Mouse (Mus musculus) G1E (cell line): ENCODE data around the gene Gm10271. TPM values are rescaled to one million over a fixed set of nuclear protein-coding genes. Genes with fewer than 3 reads are reported as not detected.

Experiments used
- ATAC-seq: 2 replicates; pipeline ENCODE4 v1.8.0; 2016; ENCODE audit warnings: mild to moderate bottlenecking; ENCODE audit not compliant: insufficient number of reproducible peaks, poor library complexity, low FRiP score, severe bottlenecking; ENCODE audit errors: extremely low read depth
- DNase-seq: peaks from one replicate; pipeline ENCODE4 v3.0.0; 2012; ENCODE audit warnings: low spot score
- H3K27me3 ChIP-seq: 2 replicates; pipeline ENCODE4 v1.6.1; 2012; ENCODE audit warnings: mild to moderate bottlenecking, low read length, inconsistent platforms; ENCODE audit not compliant: insufficient read depth
- H3K36me3 ChIP-seq: replicated peaks from 2 replicates; pipeline ENCODE3; 2012; ENCODE audit warnings: mild to moderate bottlenecking, inconsistent platforms
- H3K4me1 ChIP-seq: 2 replicates; pipeline ENCODE4 v1.6.1; 2012; ENCODE audit warnings: low read depth, low read length, inconsistent platforms, mixed read lengths; ENCODE audit not compliant: insufficient read depth
- H3K4me3 ChIP-seq: 2 replicates; pipeline ENCODE4 v1.5.1; 2012; ENCODE audit warnings: low read depth, mild to moderate bottlenecking, inconsistent platforms, low read length, moderate library complexity, mixed read lengths
- H3K9me3 ChIP-seq: replicated peaks from 2 replicates; pipeline ENCODE4 v1.6.1; 2012; ENCODE audit warnings: inconsistent platforms
- CTCF ChIP-seq: IDR thresholded peaks from 2 replicates; pipeline ENCODE4 v1.5.1; 2012; ENCODE audit warnings: low read depth, low read length, inconsistent platforms, mixed read lengths
- GATA1 ChIP-seq: IDR thresholded peaks from 2 replicates; pipeline ENCODE4 v1.6.1; 2012; ENCODE audit warnings: borderline replicate concordance, low read length, inconsistent platforms, mixed read lengths
- GATA2 ChIP-seq: IDR thresholded peaks from 2 replicates; pipeline ENCODE4 v1.6.1; 2012; ENCODE audit warnings: low read depth, low read length, inconsistent platforms, borderline replicate concordance
- POLR2AphosphoS5 ChIP-seq: IDR thresholded peaks from 2 replicates; pipeline ENCODE4 v1.6.1; 2012; ENCODE audit warnings: low read depth, low read length, inconsistent platforms; ENCODE audit not compliant: insufficient replicate concordance
- TAL1 ChIP-seq: conservative IDR thresholded peaks from 2 replicates; pipeline ENCODE4 v1.6.1; 2012; ENCODE audit warnings: low read depth, low read length, inconsistent platforms, mixed read lengths
- polyA plus RNA-seq: library from polyadenylated mRNA; stranded (reverse); fragments of >175 nt; gene quantifications from 2 replicates; pipeline ENCODE4 v1.2.3, GENCODE M21; 2012
- total RNA-seq, 2 experiments: library from RNA; stranded (forward) in 1 of 2; stranded (reverse) in 1 of 2; fragments of 200-1000 nt in 1 of 2; fragments of >200 nt in 1 of 2; fragmentation: Nextera tagmentation in 1 of 2; gene quantifications; 2 replicates each; pipeline ENCODE4 v1.2.3; 2014 to 2017

Gene Gm10271
- total RNA-seq (2014; fragmentation: Nextera tagmentation) (not detected in 2 replicates), total RNA-seq (2017) (not detected in 2 replicates), polyA plus RNA-seq (not detected in 2 replicates)

- H3K4me3 ChIP-seq = no peak within 1 kb of the TSS
- TF ChIP-seq GATA1 (no peak), CTCF (no peak), TAL1 (no peak), GATA2 (no peak), POLR2AphosphoS5 (no peak)
- no peak for DNase-seq
These were observed at the start of gene Gm10271 for GRCm38 (mm10) chr10:116972509-116972908. TSS of gene Gm10271 (minus strand) at chr10:116972609.

GRCm38 (mm10) chr10:117021020-117021754 is 48.8 kb upstream of the Gm10271 start:
- no peak for TF ChIP-seq CTCF
- TF ChIP-seq GATA2 = no peak
- TF ChIP-seq POLR2AphosphoS5 = no peak
- TF ChIP-seq TAL1 = no peak
- no peak for TF ChIP-seq GATA1
- no peak overlapping the region for H3K4me3 ChIP-seq
- H3K36me3 ChIP-seq = no peaks in the 10 kb centered on the region
- H3K27me3 ChIP-seq = peaks cover 16% of the 10 kb centered on the region; the same call in 1 of the 2 replicates
- H3K4me1 ChIP-seq = no peaks in the 10 kb centered on the region; the same call in 1 of the 2 replicates
- ATAC-seq = no peak
- no peak for DNase-seq
- H3K9me3 ChIP-seq = peaks cover 8% of the 10 kb centered on the region

More at GRCm38 (mm10) chr10:116972509-116972908, at the start of gene Gm10271:
- H3K27me3 ChIP-seq = no peaks in the 10 kb centered on the region
- no peaks in the 10 kb centered on the region for H3K36me3 ChIP-seq
- H3K9me3 ChIP-seq = no peaks in the 10 kb centered on the region
- ATAC-seq = no peak
- H3K4me1 ChIP-seq = no peaks in the 10 kb centered on the region

DNA sequence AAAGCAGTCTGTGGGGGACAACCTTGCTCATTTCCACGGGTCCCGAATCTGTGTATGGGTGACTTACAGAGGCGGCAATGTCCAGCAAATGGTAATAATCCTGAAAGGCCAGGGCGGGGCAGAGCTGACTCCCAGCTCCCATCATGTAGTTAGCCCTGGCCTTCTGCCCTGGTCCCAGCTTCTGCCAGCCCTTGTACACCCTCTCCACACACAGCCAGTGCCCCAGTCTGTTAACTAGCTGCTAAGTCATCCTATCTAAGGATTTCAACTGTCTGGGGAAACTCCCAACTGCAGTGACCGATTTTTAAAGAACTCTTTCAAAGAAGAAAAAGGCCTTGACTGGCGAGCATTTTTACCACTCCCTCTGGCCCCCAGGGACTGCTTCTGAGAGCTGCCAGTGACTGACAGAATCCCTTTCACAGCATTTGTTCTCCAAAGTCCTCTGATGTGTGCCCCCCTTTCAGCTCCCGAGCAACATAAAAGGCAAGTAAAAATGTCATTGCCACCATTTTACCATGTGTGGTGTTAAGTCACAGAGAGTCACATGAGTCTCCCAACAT is 46.0 kb upstream of the Gm10271 start:
- H3K27me3 ChIP-seq = peaks cover 9% of the 10 kb centered on the region; the same call in 1 of the 2 replicates

GRCm38 (mm10) chr10:117014565-117014964 is 42.2 kb upstream of the Gm10271 start:
- peaks cover 8% of the 10 kb centered on the region for H3K9me3 ChIP-seq
- H3K36me3 ChIP-seq = no peaks in the 10 kb centered on the region
- H3K4me1 ChIP-seq = no peaks in the 10 kb centered on the region
- H3K4me3 ChIP-seq = no peak overlapping the region
- H3K27me3 ChIP-seq = 0 out of 2 replicates have a peak, but pooled peaks cover 3% of the 10 kb centered on the region
- no peak for DNase-seq
- TF ChIP-seq CTCF (no peak), GATA1 (no peak), POLR2AphosphoS5 (no peak)
- ATAC-seq = no peak

More for the DNA sequence above, 46.0 kb upstream of the Gm10271 start:
- no peaks in the 10 kb centered on the region for H3K4me1 ChIP-seq
- H3K4me3 ChIP-seq = no peak overlapping the region
- TF ChIP-seq POLR2AphosphoS5 = no peak
- TF ChIP-seq GATA2 = no peak
- TF ChIP-seq TAL1 = no peak
- no peak for TF ChIP-seq CTCF
- no peak for TF ChIP-seq GATA1
- ATAC-seq (no peak), DNase-seq (no peak)
- H3K36me3 ChIP-seq = no peaks in the 10 kb centered on the region
- H3K9me3 ChIP-seq = peaks cover 8% of the 10 kb centered on the region

- DNase-seq (no peak), ATAC-seq (no peak)
These were observed 41.4 kb upstream of the Gm10271 start for GRCm38 (mm10) chr10:117013689-117014390.

GRCm38 (mm10) chr10:117011047-117011446 is 38.6 kb upstream of the Gm10271 start:
- H3K4me3 ChIP-seq = no peak overlapping the region
- no peaks in the 10 kb centered on the region for H3K36me3 ChIP-seq
- no peaks in the 10 kb centered on the region for H3K4me1 ChIP-seq
- TF ChIP-seq GATA1 = no peak
- no peak for TF ChIP-seq CTCF
- no peak for TF ChIP-seq GATA2
- no peak for TF ChIP-seq POLR2AphosphoS5
- no peak for TF ChIP-seq TAL1
- no peaks in the 10 kb centered on the region for H3K27me3 ChIP-seq
- ATAC-seq (no peak), DNase-seq (no peak)
- H3K9me3 ChIP-seq = no peaks in the 10 kb centered on the region

More at GRCm38 (mm10) chr10:117013689-117014390, 41.4 kb upstream of the Gm10271 start:
- TF ChIP-seq POLR2AphosphoS5 (no peak), GATA1 (no peak), GATA2 (no peak), TAL1 (no peak), CTCF (no peak)
- Histone ChIP-seq H3K27me3 (no peaks in the 10 kb centered on the region), H3K4me3 (no peak overlapping the region), H3K4me1 (no peaks in the 10 kb centered on the region), H3K36me3 (no peaks in the 10 kb centered on the region), H3K9me3 (peaks cover 8% of the 10 kb centered on the region)
